In genomic region chr4:66715821-66716760, GRCm38 (mm10) we compare ENCODE assay signal across 13 mouse cellular contexts.
DNase-seq lines count a peak whose midpoint lies in the region; ATAC-seq lines count a peak whose summit lies in the region.
"Had no signal": no experiment of that assay in that cellular context is flagged by ENCODE, and none has a peak within 500 bp of the region (broad histone marks: within the 10 kb centered on the region; RNA-seq: fewer than 3 reads in every experiment).

No protein-coding gene starts in this region.

- H3K27ac ChIP-seq in neural tube, embryonic 11.5 days (ENCODE audit: low read depth, low read length) = no peak overlapping the region
- H3K27ac ChIP-seq in forebrain, embryonic 16.5 days (ENCODE audit: low read length) = no peak overlapping the region
- peak overlapping the region; percentile 22; the same call in 1 of the 2 replicates for H3K27ac ChIP-seq in midbrain, embryonic 12.5 days (replicated peaks)
- H3K27ac ChIP-seq: limb, embryonic 12.5 days had no signal

- peak; percentile 20 for DNase-seq in neural tube, embryonic 11.5 days (ENCODE audit: low spot score)
- DNase-seq in neural tube, embryonic 10.5 days (ENCODE audit: extremely low spot score, low spot score) = no peak
- DNase-seq in right cerebral cortex, adult 2 months (ENCODE audit: low spot score in 2 of 2) = no peak
- no peak for DNase-seq in heart, adult 8-10 months (ENCODE audit: low spot score)
- no peak for DNase-seq in urinary bladder, postnatal 10 days (ENCODE audit: low spot score)
- DNase-seq: adrenal gland, adult 8-10 months; cerebellum, adult 9-11 months; kidney, postnatal 10 days; thymus, postnatal 36 days had no signal

- H3K9ac ChIP-seq in neural tube, embryonic 11.5 days (ENCODE audit: low read length) = no peak overlapping the region
- H3K9ac ChIP-seq in forebrain, embryonic 16.5 days (replicated peaks; ENCODE audit: low read depth, low read length) = no peak overlapping the region
- H3K9ac ChIP-seq in midbrain, embryonic 12.5 days (replicated peaks) = no peak overlapping the region
- H3K9ac ChIP-seq: limb, embryonic 12.5 days had no signal

- no peaks in the 10 kb centered on the region for H3K9me3 ChIP-seq in neural tube, embryonic 11.5 days (ENCODE audit: control insufficient read depth, low read length)
- H3K9me3 ChIP-seq in forebrain, embryonic 16.5 days (ENCODE audit: control insufficient read depth, low read length) = no peaks in the 10 kb centered on the region
- H3K9me3 ChIP-seq in midbrain, embryonic 12.5 days = no peaks in the 10 kb centered on the region
- H3K9me3 ChIP-seq: limb, embryonic 12.5 days had no signal

- H3K36me3 ChIP-seq in neural tube, embryonic 11.5 days (ENCODE audit: control insufficient read depth, insufficient read depth, low read length) = no peaks in the 10 kb centered on the region
- H3K36me3 ChIP-seq in forebrain, embryonic 16.5 days (ENCODE audit: control insufficient read depth, insufficient read depth) = no peaks in the 10 kb centered on the region
- H3K36me3 ChIP-seq in midbrain, embryonic 12.5 days = no peaks in the 10 kb centered on the region
- H3K36me3 ChIP-seq: G1E; limb, embryonic 12.5 days had no signal

- H3K4me1 ChIP-seq in neural tube, embryonic 11.5 days (ENCODE audit: control insufficient read depth, insufficient read depth, low read length) = no peaks in the 10 kb centered on the region
- H3K4me1 ChIP-seq in forebrain, embryonic 16.5 days (replicated peaks; ENCODE audit: control insufficient read depth, insufficient read depth, low read length) = no peaks in the 10 kb centered on the region
- H3K4me1 ChIP-seq in midbrain, embryonic 12.5 days = no peaks in the 10 kb centered on the region
- H3K4me1 ChIP-seq: limb, embryonic 12.5 days had no signal

- peak; percentile 84 for ATAC-seq in neural tube, embryonic 11.5 days (ENCODE audit: insufficient read depth, low FRiP score, low TSS enrichment)
- peak; percentile 86 for ATAC-seq in forebrain, embryonic 16.5 days
- ATAC-seq in midbrain, embryonic 12.5 days (ENCODE audit: low FRiP score, low read depth) = peak; percentile 94

- no peak overlapping the region for H3K4me2 ChIP-seq in neural tube, embryonic 11.5 days (ENCODE audit: low read depth)
- no peak overlapping the region for H3K4me2 ChIP-seq in forebrain, embryonic 16.5 days (ENCODE audit: low read length)
- no peak overlapping the region for H3K4me2 ChIP-seq in midbrain, embryonic 12.5 days (replicated peaks)
- H3K4me2 ChIP-seq: limb, embryonic 12.5 days had no signal

- H3K27me3 ChIP-seq in neural tube, embryonic 11.5 days (ENCODE audit: control insufficient read depth, insufficient read depth, low read length) = no peaks in the 10 kb centered on the region
- H3K27me3 ChIP-seq in forebrain, embryonic 16.5 days (replicated peaks; ENCODE audit: control insufficient read depth, insufficient read depth, low read length) = no peaks in the 10 kb centered on the region
- no peaks in the 10 kb centered on the region for H3K27me3 ChIP-seq in midbrain, embryonic 12.5 days
- H3K27me3 ChIP-seq: limb, embryonic 12.5 days had no signal

- WGBS in neural tube, embryonic 11.5 days = 71% methylated on average over 6 of the region's 6 CpGs
- 80% methylated on average over 6 of the region's 6 CpGs for WGBS in forebrain, embryonic 16.5 days
- 66% methylated on average over 6 of the region's 6 CpGs for WGBS in midbrain, embryonic 12.5 days

- H3K4me3 ChIP-seq in neural tube, embryonic 11.5 days (ENCODE audit: low read depth, low read length) = no peak overlapping the region
- no peak overlapping the region for H3K4me3 ChIP-seq in forebrain, embryonic 16.5 days (replicated peaks; ENCODE audit: low read length)
- H3K4me3 ChIP-seq in midbrain, embryonic 12.5 days = no peak overlapping the region
- H3K4me3 ChIP-seq: limb, embryonic 12.5 days had no signal
